Mouse (Mus musculus) liver, embryonic 14.5 days (tissue): Measurements from ENCODE around the gene Nhej1. TPM values are rescaled to one million over a fixed set of nuclear protein-coding genes. Genes with fewer than 3 reads are reported as not detected.

Experiments
- ATAC-seq: fragments of 200-750 bp; cut with Nextera tagmentation; 2 replicates; pipeline ENCODE4 v1.8.0; 2017; ENCODE audit warnings: moderate number of reproducible peaks, mild to moderate bottlenecking, moderate library complexity; ENCODE audit not compliant: insufficient read depth
- DNase-seq, 3 experiments: peaks; one replicate each; pipeline ENCODE4 v3.0.0-alpha.2; 2012 to 2013; ENCODE audit warnings: low read depth in 3 of 3, low spot score in 3 of 3
- H3K27ac ChIP-seq: fragments of 300-500 bp; sonication (generic); 2 replicates; pipeline ENCODE4 v1.5.1; 2014; ENCODE audit warnings: moderate library complexity, mild to moderate bottlenecking, control low read depth, inconsistent platforms
- H3K27me3 ChIP-seq: fragments of 300-500 bp; sonication (generic); 2 replicates; pipeline ENCODE4 v1.6.1; 2014; ENCODE audit warnings: mild to moderate bottlenecking, low read length, moderate library complexity; ENCODE audit not compliant: control insufficient read depth, insufficient read depth
- H3K36me3 ChIP-seq: fragments of 300-500 bp; sonication (generic); replicated peaks from 2 replicates; pipeline ENCODE4 v1.6.1; 2014; ENCODE audit warnings: low read depth; ENCODE audit not compliant: control insufficient read depth, insufficient read depth
- H3K4me1 ChIP-seq, 2 experiments: fragments of 200-500 bp in 1 of 2; fragments of 300-500 bp in 1 of 2; sonication (generic) in 1 of 2; replicated peaks; 2 replicates each; pipeline ENCODE4 v1.6.1; 2012 to 2014; ENCODE audit warnings: antibody characterized with exemption in 1 of 2, inconsistent platforms in 1 of 2, low read length in 1 of 2; ENCODE audit not compliant: control insufficient read depth in 2 of 2, insufficient read depth in 2 of 2
- H3K4me2 ChIP-seq: fragments of 300-500 bp; sonication (generic); 2 replicates; pipeline ENCODE4 v1.6.1; 2014; ENCODE audit warnings: low read depth, mild to moderate bottlenecking, control low read depth, moderate library complexity
- H3K4me3 ChIP-seq, 2 experiments: fragments of 200-500 bp in 1 of 2; fragments of 300-500 bp in 1 of 2; sonication (generic) in 1 of 2; 2 replicates each; pipeline ENCODE4 v1.5.1; 2012 to 2014; ENCODE audit warnings: low read depth in 2 of 2, low read length in 2 of 2, mild to moderate bottlenecking in 2 of 2, control low read depth in 1 of 2, inconsistent platforms in 1 of 2, moderate library complexity in 1 of 2; ENCODE audit not compliant: insufficient read depth in 1 of 2
- H3K9ac ChIP-seq: fragments of 300-500 bp; sonication (generic); replicated peaks from 2 replicates; pipeline ENCODE4 v1.6.1; 2014; ENCODE audit warnings: mild to moderate bottlenecking, control low read depth, moderate library complexity
- H3K9me3 ChIP-seq: fragments of 300-500 bp; sonication (generic); 2 replicates; pipeline ENCODE4 v1.6.1; 2016; ENCODE audit warnings: low read length, mixed read lengths; ENCODE audit not compliant: control insufficient read depth
- CTCF ChIP-seq: IDR thresholded peaks from 2 replicates; pipeline ENCODE4 v1.5.1; 2016; ENCODE audit warnings: antibody characterized with exemption, low read depth, control low read depth
- EP300 ChIP-seq: IDR thresholded peaks from 2 replicates; pipeline ENCODE4 v1.6.1; 2016; ENCODE audit warnings: antibody characterized with exemption, low read depth
- WGBS: fragments of 180-500 bp; shearing (Covaris S2); extraction: QIAGEN DNeasy Blood & Tissue Kit; methylation state at CpG from one replicate; pipeline ENCODE4 v1.1.7; 2014; ENCODE audit not compliant: insufficient replicate concordance; 5-methylcytosine and 5-hydroxymethylcytosine counted together
- polyA plus RNA-seq, 2 experiments: library from polyadenylated mRNA; depleted of rRNA in 1 of 2; stranded (reverse) in 1 of 2; unstranded in 1 of 2; fragments of >200 nt; fragmentation: Nextera tagmentation in 1 of 2; extraction: Ambion mirVana in 1 of 2; gene quantifications; 2 replicates each; pipeline versions ENCODE4 v1.2.1 to v1.2.3; 2012 to 2014

The Nhej1 gene
- polyA plus RNA-seq, 2 experiments, result 2.0 to 5.2 TPM

GRCm38 (mm10) chr1:74967962-74968580 lies 156.9 kb downstream of the Nhej1 start:
- Histone ChIP-seq H3K27me3 (no peaks in the 10 kb centered on the region), H3K4me3 (no peak overlapping the region), H3K4me1 (no peaks in the 10 kb centered on the region; a peak in 1 of 4 replicates), H3K4me2 (no peak overlapping the region), H3K36me3 (no peaks in the 10 kb centered on the region), H3K9me3 (no peaks in the 10 kb centered on the region), H3K9ac (no peak overlapping the region), H3K27ac (no peak overlapping the region)
- 41% methylated on average over 8 of the region's 8 CpGs for WGBS
- TF ChIP-seq CTCF (no peak), EP300 (no peak)
- ATAC-seq, result no peak
- DNase-seq, result no peak

- H3K4me3 ChIP-seq, result no peak overlapping the region
- H3K27me3 ChIP-seq, result no peaks in the 10 kb centered on the region
- H3K9ac ChIP-seq, result no peak overlapping the region
- no peak overlapping the region for H3K27ac ChIP-seq
- TF ChIP-seq EP300 (no peak), CTCF (peak; percentile 82)
- DNase-seq (peak; percentile 36 to 50 (median 37)), ATAC-seq (no peak)
- H3K4me2 ChIP-seq, result no peak overlapping the region
- H3K4me1 ChIP-seq, result peaks cover 0 to 8% of the 10 kb centered on the region in 2 experiments; a peak in 2 of 4 replicates
- no peaks in the 10 kb centered on the region for H3K36me3 ChIP-seq
- WGBS, result 20% methylated on average over 16 of the region's 16 CpGs
- no peaks in the 10 kb centered on the region for H3K9me3 ChIP-seq
Measured at GRCm38 (mm10) chr1:74964494-74965215, 160.3 kb downstream of the Nhej1 start.

- H3K9ac ChIP-seq, result no peak overlapping the region
- DNase-seq, result no peak
- no peaks in the 10 kb centered on the region for H3K36me3 ChIP-seq
- no peak for ATAC-seq
- H3K27me3 ChIP-seq, result no peaks in the 10 kb centered on the region
- no peak overlapping the region for H3K27ac ChIP-seq
- H3K9me3 ChIP-seq, result no peaks in the 10 kb centered on the region
- 0 out of 2 replicates have a peak overlapping the region, but pooled peaks have one; percentile 1 for H3K4me2 ChIP-seq
- H3K4me1 ChIP-seq, result peaks cover 0 to 8% of the 10 kb centered on the region in 2 experiments; a peak in 2 of 4 replicates
- no peak for TF ChIP-seq CTCF
- no peak overlapping the region for H3K4me3 ChIP-seq
- WGBS, result 59% methylated on average over 5 of the region's 5 CpGs
Measured at GRCm38 (mm10) chr1:74962853-74963227, 162.2 kb downstream of the Nhej1 start.

GRCm38 (mm10) chr1:74962126-74962852 lies 162.7 kb downstream of the Nhej1 start:
- H3K9ac ChIP-seq, result no peak overlapping the region
- no peaks in the 10 kb centered on the region for H3K9me3 ChIP-seq
- DNase-seq (no peak), ATAC-seq (peak; percentile 28; the same call in 1 of the 2 replicates)
- H3K4me2 ChIP-seq, result peak overlapping the region; percentile 24; the same call in 1 of the 2 replicates
- H3K36me3 ChIP-seq, result no peaks in the 10 kb centered on the region
- 39% methylated on average over 5 of the region's 5 CpGs for WGBS
- H3K27ac ChIP-seq, result peak overlapping the region; percentile 44; the same call in 1 of the 2 replicates
- H3K4me1 ChIP-seq, result peaks cover 0 to 8% of the 10 kb centered on the region in 2 experiments; a peak in 2 of 4 replicates
- H3K27me3 ChIP-seq, result no peaks in the 10 kb centered on the region
- TF ChIP-seq EP300 (no peak), CTCF (no peak)
- no peak overlapping the region for H3K4me3 ChIP-seq

GRCm38 (mm10) chr1:74961722-74962121 lies 163.3 kb downstream of the Nhej1 start:
- 58% methylated on average over 7 of the region's 7 CpGs for WGBS
- H3K4me3 ChIP-seq, result no peak overlapping the region
- DNase-seq (peak in 1 of 3 experiments; percentile 7), ATAC-seq (peak; percentile 45; the same call in 1 of the 2 replicates)
- H3K9me3 ChIP-seq, result no peaks in the 10 kb centered on the region
- no peaks in the 10 kb centered on the region for H3K36me3 ChIP-seq
- TF ChIP-seq EP300 (no peak), CTCF (no peak)
- no peak overlapping the region for H3K4me2 ChIP-seq
- H3K9ac ChIP-seq, result no peak overlapping the region
- peaks cover 0 to 8% of the 10 kb centered on the region in 2 experiments; a peak in 2 of 4 replicates for H3K4me1 ChIP-seq
- H3K27me3 ChIP-seq, result no peaks in the 10 kb centered on the region
- peak overlapping the region; percentile 44; the same call in 1 of the 2 replicates for H3K27ac ChIP-seq
